Mouse (Mus musculus): ENCODE data around the gene Rab19. TPM values are rescaled to one million over a fixed set of nuclear protein-coding genes. Genes with fewer than 3 reads are reported as not detected.
"Not testable (repeated sequence)": the region's sequence is repeated elsewhere in the genome, so short reads cannot be mapped to it uniquely, and the experiment has no call there.

Gene Rab19
- total RNA-seq, 2 experiments from 2014 or later = 0.68 TPM; not detected in 1

DNA sequence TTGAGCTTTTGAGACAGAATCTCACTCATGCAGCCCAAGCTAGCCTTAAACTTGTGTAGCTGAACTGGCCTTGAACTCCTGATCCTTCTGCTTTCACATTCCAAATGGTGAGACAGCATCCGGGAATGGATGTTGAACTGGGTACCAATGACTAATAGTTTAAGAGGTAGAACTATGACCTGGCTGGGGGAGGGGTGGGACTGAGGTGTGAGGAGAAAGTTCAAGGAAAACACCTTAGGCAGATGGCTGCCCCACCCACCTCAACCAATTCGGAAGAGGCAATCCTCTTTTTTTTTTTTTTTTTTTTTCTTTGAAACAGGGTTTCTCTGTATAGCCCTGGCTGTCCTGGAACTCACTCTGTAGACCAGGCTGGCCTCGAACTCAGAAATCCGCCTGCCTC is 45.8 kb downstream of the Rab19 start:
- no peak for ATAC-seq (replicated peaks; ENCODE audit: low FRiP score, poor library complexity, severe bottlenecking)

DNA sequence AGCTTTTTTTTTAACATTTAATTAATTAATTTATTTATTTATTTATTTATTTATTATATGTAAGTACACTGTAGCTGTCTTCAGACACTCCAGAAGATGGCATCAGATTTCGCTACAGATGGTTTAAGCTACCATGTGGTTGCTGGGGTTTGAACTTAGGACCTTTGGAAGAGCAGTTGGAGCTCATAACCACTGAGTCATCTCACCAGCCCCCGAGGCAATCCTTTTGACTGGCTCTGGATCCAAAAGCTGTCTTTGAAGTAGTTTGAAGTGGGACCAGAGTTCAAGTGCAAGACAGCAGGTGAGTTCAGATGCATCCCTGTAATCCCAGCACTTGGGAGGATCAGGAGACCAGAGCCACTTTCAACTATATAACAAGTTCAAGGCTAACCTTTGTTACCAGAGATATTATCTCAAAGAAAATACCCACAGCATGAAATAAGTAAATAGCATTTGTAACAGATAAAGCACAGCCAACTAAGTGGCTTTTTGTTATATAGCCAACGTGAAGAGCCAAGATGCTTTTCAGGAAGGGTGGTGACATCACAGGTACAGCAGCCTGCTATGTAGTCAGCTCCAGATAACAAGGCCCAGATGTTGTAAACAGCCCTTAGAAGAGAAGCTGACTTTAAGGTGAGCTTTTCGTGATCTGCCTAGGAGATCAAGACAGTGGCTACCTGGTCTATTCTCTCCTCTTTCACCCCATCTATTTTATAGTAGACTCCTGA is 46.5 kb downstream of the Rab19 start:
- peak; percentile 37; the same call in 1 of the 2 replicates for ATAC-seq (replicated peaks; ENCODE audit: low FRiP score, poor library complexity, severe bottlenecking)

DNA sequence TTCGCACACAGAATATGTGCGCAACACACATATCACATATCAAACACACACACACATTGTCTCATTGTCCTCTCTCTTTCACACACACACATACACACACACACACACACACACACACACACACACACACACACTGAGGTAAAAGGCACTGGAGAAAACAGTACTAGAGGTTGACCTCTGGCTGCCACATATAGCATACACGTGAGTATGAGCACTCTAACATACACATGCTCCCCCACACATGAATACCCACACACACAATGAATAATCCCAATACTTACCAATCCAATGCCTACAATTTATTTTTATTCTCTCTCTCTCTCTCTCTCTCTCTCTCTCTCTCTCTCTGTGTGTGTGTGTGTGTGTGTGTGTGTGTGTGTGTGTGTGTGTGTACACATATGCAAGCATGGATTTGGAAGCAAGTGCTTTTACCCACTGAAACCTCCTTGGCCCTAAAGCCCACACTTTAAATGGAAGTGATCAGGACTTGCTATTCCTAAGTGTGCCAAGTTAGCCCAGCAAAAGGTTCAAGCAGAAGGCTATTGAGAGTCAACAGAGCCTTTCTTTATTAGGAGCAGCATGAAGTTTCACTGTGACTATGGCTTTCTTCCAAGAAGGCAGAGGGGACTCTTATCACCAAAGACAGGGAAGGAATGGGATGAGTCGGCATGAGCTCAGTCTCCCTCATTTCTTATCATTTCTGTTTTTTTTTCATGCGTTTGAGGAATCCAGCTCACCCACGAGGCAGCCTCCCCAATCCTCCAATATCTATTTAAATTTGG is 48.2 kb downstream of the Rab19 start:
- ATAC-seq (replicated peaks; ENCODE audit: low FRiP score, poor library complexity, severe bottlenecking) = peak; percentile 80

DNA sequence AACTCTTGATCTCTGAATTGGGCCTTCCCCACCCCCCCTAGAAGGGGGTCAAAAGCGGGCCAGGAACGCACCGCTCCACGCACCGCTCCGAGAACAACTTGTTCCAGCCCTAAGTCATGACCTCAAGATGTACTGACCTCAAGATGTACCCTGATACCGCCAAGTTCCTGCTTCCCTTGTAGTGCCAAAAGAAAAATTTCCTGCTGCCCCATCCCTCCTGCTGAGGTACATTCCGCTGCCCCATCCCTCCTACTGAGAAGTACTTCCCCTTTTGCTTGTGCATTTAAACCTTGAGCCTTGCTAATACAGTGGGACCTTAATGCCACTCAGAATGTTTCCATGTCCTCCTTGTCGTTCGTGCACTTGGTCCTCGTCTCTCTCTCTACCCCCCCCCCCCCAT is 49.7 kb downstream of the Rab19 start:
- ATAC-seq (replicated peaks; ENCODE audit: low FRiP score, poor library complexity, severe bottlenecking) = no peak

DNA sequence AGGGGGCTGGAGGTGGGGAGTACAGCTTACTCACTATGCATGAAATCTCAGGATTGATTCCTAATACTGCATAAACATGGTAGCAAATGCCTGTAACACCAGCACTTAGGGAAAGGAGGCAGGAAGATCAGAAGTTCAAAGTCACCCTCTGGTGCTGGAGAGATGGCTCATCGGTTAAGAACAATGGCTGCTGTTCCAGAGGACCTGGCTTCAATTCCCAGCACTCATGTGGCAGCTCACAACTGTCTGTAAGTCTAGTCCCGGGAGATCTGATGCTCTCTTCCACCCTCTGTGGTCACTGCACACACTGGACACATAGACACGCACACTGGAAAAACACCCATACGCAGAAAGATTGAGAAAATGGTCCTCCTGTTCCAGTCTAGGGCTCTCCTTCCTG is 52.2 kb downstream of the Rab19 start:
- no peak for ATAC-seq (replicated peaks; ENCODE audit: low FRiP score, poor library complexity, severe bottlenecking)

DNA sequence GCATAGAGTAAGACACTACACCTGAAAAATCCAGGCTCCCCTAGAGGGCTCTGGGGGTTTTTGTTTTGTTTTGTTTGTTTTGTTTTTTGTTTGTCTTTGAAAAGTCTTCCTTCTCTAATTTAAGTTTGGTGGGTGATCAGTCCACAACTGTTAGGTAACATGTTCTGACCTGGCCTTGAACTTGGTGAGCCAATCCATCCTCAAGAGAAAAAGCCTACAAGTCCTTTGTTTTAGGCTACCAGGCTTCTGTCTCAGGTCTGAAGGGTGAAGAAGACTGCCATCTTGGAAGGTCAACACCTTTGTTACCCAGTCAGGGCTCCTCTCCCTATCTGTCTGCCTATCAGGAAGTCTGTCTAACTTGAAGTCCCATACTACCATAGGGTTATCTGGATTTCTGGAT is 52.7 kb downstream of the Rab19 start:
- no peak for ATAC-seq (replicated peaks; ENCODE audit: low FRiP score, poor library complexity, severe bottlenecking)

DNA sequence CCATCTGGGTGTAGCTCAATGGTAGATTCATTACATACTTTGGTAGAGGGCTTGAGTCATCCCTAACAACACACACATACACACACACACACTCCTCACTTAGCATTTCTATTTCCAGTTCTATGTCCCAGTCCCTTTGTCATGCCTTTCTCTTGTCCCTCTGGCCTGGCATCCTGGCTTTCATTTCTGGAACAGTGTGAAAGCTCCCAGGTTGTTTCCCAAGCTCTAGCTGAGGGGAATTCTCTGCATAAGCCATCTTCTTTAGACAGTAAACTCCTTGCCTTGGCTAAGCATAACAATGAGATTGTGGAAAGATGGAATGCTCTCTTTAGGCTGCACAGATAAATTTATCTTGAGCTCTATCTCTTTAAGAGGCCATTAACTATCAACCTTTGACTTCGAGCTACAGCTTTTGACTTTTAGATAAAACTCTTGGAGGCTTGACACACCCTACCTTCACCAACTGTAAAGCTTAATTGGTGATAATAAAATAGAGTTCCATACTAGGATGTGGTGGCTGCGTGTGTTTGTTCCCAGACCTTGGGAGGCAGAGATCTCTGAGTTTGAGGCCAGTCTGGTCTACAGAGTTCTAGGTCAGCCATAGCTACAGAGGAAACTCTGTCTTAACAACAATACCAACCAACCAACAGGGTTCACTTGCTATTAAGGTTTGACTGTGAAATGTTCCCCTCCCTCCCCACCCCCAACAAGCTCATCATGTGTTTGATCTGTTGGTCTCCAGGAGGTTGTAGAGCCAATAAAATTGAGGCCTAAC is 53.3 kb downstream of the Rab19 start:
- peak; percentile 64 for ATAC-seq (replicated peaks; ENCODE audit: low FRiP score, poor library complexity, severe bottlenecking)

DNA sequence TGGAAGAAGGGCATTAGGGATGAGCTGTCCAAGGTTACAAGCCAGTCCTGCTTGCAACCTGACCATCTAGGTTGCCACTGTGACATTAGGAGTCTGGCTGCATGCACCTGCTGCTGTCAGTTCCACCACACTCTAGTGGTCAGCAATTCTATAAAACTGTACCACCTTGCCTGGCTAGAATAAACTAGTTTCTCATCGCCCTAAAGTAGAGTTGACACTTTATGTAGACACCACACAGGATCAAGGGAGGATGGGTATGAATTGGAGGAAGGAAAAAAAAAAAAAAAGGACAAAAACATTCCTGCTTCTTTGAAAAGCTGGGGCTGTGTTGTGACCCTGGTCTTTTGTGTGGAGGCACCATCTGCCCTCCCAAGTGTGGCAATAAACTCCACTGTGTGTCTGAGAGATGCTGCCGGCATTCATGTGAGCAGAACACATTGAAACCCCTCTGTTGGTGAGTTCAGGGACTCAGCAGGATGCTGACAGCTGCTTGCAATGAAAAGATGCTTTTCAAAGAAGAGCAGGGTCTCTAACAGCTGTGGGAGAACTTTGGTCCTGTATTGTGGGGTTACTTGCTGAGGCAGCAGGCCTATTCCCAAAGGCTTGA is 54.0 kb downstream of the Rab19 start:
- no peak for ATAC-seq (replicated peaks; ENCODE audit: low FRiP score, poor library complexity, severe bottlenecking)

DNA sequence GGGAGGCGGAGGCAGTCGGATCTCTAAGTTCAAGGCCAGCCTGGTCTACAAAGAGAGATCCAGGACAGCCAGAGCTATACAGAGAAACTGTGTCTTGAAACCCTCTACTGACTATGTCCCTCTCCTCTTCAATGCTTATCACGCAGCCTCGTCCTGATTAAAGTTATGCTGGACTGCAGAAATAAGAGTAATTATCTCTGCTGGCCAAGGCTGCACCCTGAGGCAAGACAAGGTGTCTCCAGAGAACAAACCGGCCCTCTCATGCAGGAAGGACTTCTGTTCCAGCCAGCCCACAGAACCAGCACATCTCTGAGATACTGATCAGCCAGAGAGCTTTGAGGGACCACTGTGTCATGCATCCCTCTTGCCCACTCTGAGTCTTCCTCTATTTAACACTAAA is 54.9 kb downstream of the Rab19 start:
- ATAC-seq (replicated peaks; ENCODE audit: low FRiP score, poor library complexity, severe bottlenecking) = peak; percentile 61

DNA sequence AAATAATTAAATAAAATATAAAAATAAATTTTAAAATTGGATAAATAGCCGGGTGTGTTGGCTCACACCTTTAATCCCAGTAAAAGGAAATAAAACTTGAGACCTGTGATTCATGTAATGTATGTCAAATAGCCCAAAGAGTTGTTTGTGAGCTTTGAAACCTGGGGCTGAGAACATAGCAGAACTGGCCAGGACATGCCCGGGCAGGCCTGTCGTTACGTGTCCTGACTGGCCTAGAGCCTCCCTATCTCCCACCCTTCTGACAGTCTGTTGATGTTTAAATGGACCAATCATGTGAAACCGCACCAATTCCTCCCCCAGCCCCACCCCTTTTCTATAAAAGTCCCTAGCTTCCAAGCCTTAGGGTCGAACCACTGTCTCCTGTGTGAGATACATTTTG is 56.5 kb downstream of the Rab19 start:
- not testable (repeated sequence) for ATAC-seq (replicated peaks; ENCODE audit: low FRiP score, poor library complexity, severe bottlenecking)

Other genes starting within 250 kb of the Rab19 start
- 98.7 and 110 TPM in 2 replicates for gene Kdm7a, start 174.4 kb upstream of the Rab19 start, total RNA-seq (2015; ENCODE audit: low replicate concordance)
- gene Kdm7a, start 174.4 kb upstream of the Rab19 start, total RNA-seq (2017; ENCODE audit: low replicate concordance) = 147 and 169 TPM in 2 replicates
- gene Slc37a3, start 3.5 kb upstream of the Rab19 start, total RNA-seq (2015; ENCODE audit: low replicate concordance) = 1.4 and 10.9 TPM in 2 replicates
- gene Slc37a3, start 3.5 kb upstream of the Rab19 start, total RNA-seq (2017; ENCODE audit: low replicate concordance) = 0.83 and 2.3 TPM in 2 replicates
- 253 and 359 TPM in 2 replicates for gene Mkrn1, start 39.3 kb downstream of the Rab19 start, total RNA-seq (2015; ENCODE audit: low replicate concordance)
- 284 and 418 TPM in 2 replicates for gene Mkrn1, start 39.3 kb downstream of the Rab19 start, total RNA-seq (2017; ENCODE audit: low replicate concordance)
- 1.3 TPM in 1 of 2 replicates, not detected in the other for gene Dennd2a, start 176.7 kb downstream of the Rab19 start, total RNA-seq (2015; ENCODE audit: low replicate concordance)
- 0.53 TPM in 1 of 2 replicates, not detected in the other for gene Dennd2a, start 176.7 kb downstream of the Rab19 start, total RNA-seq (2017; ENCODE audit: low replicate concordance)
- gene Adck2, start 192.7 kb downstream of the Rab19 start, total RNA-seq (2015; ENCODE audit: low replicate concordance) = 9.7 TPM in 1 of 2 replicates, not detected in the other
- gene Adck2, start 192.7 kb downstream of the Rab19 start, total RNA-seq (2017; ENCODE audit: low replicate concordance) = 0.76 and 1.4 TPM in 2 replicates
- not detected in 2 replicates for gene Gm42420, start 204.6 kb downstream of the Rab19 start, total RNA-seq (2015; ENCODE audit: low replicate concordance)
- gene Gm42420, start 204.6 kb downstream of the Rab19 start, total RNA-seq (2017; ENCODE audit: low replicate concordance) = not detected in 2 replicates
- gene Ndufb2, start 211.4 kb downstream of the Rab19 start, total RNA-seq (2015; ENCODE audit: low replicate concordance) = 14.7 and 16.2 TPM in 2 replicates
- 10.5 and 24.9 TPM in 2 replicates for gene Ndufb2, start 211.4 kb downstream of the Rab19 start, total RNA-seq (2017; ENCODE audit: low replicate concordance)

Measured in erythroid progenitor cell, adult 5-6 weeks (primary cell).